Mouse (Mus musculus) spleen, postnatal 36 days (tissue): ENCODE results near the gene Lif.

Source experiments
- DNase-seq, 2 experiments: peaks; one replicate each; pipeline ENCODE4 v3.0.0; 2022; ENCODE audit warnings: low spot score in 2 of 2, mixed read lengths in 1 of 2

The Lif gene

DNA sequence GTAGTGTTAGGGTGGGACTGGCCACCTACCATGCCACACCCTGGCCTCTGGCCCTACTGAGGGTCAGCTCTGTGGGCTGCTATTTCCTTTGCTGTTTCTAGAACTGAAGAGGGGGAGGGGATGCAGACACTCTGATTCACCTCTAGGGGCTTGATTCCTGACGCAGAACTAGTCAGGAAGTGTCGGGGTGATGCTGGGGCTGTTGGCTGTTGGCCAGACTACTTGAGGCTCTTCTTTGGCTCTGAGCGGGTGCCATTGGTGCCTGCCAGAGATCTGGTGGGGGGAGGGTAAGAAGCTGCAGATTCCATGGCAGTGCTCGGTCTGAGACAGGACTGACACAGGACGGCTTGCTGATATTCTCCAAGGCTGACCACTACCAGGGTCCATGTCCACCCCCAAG lies 4.6 kb downstream of the Lif start:
- DNase-seq, result no peak

DNA sequence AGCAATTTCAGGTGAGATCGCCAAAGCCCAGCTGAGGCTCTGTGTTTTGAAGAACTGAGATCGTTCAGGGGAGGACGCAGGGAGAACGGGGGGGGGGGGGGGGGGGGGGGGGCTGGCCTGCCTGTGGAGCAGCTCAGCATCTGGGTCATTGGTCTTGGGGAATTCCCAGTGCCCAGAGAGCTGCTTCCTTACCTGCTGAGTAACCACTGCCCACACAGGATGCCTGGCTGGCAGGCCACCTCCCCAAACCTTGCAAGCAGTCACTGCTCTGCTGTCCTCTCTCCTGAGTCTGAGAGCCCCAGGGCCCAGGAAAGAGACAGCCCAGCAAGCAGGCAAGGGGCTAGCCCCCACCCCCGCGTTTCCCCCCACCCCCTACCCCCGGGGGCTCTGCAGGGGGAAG lies 5.5 kb downstream of the Lif start:
- no peak for DNase-seq

DNA sequence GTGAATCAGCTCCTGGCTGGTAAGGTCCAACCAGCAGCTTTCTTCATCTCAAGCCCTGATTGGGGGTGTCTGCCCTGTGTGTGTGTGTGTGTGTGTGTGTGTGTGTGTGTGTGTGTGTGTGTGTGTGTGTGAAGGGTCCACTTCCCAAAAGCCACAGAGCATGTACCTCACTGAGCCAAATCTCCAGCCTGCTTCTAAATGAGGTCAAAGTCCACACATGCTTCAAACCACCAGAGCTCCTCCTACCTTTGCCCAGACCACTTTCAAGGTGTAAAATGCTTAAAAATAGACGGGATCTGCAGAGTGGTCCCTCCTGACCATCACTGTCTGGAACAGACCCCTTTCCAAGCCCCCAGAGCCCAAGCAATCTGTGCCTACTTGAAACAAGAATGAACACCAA lies 5.9 kb downstream of the Lif start:
- DNase-seq, result no peak

DNA sequence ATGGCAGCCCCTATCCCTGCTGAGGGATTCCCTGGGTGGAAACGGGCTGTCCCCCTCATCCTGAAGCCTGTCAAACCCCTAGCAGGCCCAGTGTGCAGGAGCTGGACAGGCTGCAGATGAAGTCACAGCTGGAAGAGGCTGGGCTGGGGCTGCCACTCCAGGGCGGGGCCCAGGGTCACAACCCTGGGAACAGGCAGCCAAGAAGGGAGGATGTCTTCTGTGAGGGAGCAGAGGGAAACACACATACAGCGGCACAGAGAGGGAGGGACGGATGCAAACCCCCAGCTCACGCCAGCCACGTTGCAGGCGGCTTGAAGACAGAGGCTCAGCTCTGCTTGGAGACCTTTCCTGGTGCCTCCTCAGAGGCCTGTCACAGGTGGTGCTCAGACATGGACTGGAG lies 6.7 kb downstream of the Lif start:
- no peak for DNase-seq

DNA sequence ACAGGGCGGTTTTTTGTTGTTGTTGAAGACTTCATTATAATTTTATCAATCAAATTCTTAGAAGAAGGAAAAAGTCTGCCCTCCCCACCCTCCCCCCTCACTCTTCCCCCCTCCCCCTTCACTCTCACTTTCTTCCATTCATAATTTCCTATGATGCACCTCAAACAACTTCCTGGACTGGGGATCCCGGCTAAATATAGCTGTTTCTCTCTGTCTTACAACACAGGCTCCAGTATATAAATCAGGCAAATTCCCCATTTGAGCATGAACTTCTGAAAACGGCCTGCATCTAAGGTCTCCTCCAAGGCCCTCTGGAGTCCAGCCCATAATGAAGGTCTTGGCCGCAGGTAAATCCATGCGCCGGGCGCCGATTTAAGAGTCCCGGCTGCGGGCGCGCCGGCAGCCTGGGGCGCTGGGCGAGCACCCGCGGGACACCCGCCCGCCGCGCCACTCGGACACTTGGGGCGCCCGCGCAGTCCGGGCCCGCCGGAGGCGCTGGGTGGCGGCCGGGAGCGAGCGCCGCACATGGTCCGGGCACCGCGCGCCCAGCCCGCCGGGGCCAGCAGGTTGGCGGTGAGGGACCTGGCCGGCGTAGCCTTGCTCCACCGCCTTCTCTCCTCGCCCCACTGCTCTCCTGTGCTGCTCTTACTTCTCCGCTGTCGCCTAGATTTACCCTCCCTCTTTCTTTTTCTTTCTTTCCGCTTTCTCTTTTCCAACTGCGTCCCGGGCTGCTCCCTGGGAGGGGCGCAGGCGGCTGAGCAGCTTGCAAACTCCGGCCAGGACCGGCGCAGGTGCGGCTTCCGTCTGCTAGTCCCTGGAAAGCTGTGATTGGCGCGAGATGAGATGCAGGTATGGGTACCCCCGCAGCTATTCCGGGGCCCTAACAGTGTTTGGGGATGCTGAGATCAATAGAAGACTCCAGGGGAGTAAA lies 9.2 kb downstream of the Lif start:
- DNase-seq, result no peak

DNA sequence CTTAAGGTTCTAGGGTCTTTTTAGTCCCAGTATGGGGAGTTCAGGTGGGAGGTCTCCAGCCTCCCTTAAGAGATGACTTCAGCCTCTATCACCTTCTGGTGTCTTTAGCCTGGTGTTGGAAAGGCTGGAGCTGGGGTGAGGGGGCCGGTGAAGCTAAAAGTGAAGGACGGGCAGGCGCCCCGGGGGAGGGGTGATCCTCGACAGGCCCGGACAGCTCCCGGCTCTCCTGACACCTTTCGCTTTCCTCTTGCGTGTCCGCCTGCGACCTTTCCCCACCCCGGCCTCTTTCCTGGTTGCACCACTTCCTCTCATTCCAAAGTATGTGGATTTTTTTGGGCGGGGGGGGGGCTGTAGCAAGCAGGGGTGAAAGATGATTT lies 9.8 kb downstream of the Lif start:
- DNase-seq, result no peak

DNA sequence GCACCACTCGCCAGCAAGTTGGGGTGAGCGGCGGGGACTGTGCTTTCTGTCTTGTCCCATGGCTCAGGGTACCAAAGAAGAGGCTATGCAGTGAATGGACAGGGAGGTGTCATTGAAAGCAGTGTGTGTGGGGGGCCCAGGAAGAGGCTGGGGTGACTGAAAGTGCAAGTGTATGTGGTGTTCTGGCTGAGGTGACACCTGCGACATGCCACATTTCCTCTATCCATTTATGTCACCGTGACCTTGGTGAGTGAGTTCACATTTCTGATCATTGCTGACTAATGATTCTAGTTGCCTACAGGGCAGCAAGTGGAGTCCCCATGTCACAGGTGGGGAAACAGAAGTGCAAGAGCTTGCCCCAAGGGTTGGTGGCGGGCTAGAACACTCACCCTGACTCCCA lies 11.1 kb downstream of the Lif start:
- DNase-seq, result no peak

DNA sequence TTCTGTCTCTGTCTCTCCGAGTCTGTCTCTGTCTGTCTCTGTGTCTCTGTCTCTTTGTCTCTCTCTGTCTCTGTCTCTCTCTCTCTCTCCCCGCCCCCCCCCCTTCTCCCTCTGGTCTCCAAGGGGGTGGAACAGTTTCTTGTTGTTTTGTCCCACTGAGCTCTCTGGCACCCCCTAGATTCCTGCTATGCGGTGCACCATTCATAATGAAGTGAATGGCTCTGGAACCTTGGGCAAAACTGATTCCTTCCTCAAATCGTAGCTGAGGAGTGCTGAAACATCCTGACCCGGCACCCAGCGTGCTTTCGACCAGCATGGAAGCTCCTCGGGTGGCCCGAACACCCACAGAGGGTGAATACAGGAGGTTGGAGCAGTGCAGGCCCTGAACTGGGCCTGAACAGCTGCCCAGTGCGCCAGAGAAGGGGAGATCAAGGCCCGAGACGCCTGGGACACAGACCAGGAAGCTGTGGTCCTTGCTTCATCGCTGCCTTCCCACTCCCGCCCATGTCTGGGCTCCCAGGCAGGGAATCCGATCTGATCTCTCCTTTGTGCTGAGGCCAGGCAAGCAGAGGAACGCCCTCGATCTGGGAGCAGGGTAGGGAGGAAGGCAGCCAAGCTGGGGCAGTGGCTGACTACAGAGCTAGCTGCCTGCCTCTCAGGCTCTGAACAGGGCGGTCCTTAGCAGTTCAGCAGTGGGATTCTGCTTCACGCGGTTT lies 13.5 kb downstream of the Lif start:
- DNase-seq, result no peak

DNA sequence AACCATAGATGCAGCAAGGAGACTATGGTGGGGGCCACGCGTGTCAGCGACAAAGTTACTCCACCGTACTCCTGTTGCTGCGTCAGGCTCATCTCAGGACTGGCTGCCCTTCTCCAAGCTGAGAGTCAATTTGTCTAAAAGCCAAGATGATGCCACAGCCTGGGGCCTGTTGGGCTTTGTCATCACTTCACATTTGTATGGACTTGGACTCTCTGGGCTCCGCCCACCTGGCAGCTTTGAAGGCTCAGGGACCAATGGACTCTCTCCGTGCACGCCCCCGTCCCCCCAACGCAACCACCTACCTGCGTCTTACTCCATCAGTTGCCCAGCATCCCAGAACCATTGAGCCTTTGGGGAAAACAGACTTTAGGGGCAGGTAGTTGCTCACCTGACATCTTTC lies 14.2 kb downstream of the Lif start:
- DNase-seq, result no peak

DNA sequence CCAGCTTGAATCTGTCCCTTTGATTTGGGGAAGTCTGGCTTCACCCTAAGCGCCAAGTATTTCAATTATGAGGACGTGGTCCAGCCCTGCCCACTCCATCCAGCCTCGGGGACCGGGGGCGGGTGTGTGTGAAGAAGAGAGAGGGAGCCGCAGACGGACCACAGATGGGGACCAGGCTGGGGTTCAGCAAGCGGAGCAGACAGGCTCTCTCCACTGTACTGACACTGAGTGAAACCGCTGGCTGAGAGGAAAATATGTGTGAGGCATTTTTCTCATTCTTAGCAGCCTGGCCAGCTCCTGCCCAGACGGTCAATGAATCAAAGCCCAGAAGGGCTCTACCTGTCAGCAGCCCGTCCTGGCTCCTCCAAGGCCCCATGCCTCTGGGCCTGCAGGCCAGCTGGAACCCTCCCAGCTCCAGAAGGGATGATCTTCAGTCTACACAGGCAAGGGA lies 19.1 kb downstream of the Lif start:
- no peak for DNase-seq

DNA sequence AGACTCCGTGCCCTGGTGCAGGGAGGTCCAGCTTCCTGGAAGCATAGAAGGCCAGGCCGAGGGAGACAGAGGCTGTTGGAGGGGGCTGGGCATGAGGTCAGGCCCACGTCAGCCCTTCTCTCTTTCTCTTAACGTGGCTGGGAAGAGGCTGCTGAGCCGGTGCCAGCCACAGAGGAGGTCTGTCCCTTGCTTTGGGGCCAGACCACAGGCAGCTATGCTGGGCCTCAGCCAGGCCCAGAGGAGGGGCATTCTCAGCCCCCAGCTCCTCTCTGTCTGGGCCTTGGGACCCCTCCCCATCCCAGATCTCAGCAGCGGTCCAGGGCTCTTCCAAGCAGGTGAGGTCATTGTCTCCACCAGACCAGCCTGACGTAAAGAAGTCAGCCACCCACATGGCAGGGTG lies 22.6 kb downstream of the Lif start:
- DNase-seq, result no peak

DNA sequence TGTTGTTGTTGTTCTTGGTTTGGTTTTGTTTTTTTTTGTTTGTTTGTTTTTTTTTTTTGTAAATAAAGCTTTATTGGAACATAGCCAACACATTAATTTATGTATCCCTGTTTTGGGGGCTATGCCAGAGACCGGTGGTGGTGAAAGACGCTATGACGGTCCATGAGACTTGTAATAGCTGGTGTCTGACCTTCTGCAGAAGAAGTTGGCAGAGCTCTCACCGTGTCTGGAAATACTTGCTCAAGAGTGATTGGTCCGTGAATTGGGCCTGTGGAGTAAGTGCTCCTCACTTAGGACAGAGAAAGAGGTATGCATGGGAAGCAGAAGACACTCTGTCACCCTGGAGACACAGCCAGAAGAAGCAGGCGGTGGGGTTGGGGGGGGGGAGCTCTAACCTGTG lies 24.5 kb downstream of the Lif start:
- no peak for DNase-seq

DNA sequence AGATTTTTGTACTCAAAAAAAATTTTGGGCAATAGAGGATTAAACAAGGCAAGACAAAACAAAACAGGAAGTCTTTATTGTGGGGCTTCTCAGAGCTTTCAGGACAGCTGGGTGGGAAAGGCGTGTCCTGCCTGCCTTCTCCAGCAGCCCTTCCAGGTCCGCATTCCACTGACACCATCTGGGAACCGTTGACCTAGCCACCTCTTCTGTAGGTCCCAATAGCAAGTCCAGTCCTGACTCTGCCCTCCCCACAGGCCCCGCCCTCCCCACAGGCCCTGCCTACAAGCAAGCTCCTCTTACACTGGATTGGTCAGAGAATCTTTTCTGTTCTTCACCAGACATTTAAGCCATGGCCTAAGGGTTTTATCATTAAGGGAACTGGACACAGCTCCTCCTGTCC lies 26.3 kb downstream of the Lif start:
- no peak for DNase-seq

DNA sequence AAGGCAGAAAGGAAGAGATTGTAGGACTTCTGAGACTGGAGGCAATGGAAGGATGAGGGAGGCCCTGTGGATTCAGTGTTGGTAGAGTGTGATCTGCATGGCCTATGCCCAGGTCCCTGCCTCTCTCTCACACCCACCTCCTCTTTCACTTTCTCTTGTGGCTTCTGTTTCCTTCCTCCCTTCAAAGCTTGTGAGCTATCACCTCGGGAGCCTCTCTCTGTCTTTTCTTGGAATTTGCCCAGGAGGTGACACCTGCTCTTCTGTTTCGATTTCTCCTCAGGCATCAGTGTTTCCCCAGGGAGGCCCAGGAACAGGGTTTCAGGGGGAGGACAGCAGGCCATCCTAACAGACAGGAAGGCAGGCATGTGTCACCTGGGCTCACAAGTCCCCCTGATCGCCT lies 31.9 kb downstream of the Lif start:
- DNase-seq, result peak; percentile 58

DNA sequence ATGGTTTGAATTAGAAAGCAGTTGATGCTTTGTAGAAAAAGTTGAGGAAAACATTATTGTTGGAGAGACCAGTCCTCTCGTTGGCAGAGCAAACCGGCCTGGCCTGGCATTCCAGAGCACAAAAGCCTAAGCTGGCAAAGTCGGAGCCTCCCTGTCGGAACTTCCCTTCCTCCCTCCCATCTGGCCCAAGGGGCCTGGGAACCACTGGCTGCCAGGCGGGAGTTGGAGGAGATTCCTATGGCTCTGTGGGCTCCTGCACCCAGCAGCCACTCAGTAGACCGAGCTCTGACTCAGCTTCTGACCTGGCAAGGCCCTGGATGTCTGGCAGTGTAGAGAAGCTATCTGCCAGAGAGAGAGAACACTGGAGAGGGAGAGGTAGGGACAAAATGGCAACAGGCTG lies 34.3 kb downstream of the Lif start:
- no peak for DNase-seq

DNA sequence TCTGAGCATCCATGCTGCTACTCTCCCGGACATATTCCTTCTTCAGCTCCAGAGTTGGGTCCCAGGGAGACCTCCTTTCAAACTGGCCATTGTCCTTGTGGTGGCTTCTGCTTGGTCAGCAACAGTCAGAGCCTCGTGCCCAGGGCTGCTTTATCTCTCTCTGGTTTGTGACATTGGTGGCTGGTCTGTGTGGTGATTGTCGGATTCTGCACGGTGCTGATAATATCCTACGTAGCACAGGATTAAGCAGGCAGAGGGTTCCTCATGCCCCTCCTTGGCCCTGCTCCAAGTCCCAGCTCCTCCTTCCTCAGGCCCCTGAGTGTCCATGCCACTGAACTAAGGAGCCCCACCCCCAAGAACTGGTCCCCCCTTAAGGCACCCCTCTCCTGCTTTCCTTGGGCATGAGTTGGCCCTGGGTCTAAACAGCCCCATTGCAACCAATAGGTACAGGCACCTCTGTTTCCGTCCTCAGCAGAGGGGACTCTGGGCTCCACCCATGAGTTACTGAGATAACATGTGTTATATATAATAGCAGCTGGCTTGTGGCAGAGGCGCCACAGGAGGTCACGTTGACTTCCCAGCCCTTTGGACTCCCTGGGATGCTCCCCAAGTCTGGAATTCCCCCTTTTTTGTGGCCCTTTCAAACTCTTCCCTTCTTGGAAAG lies 35.0 kb downstream of the Lif start:
- no peak for DNase-seq

DNA sequence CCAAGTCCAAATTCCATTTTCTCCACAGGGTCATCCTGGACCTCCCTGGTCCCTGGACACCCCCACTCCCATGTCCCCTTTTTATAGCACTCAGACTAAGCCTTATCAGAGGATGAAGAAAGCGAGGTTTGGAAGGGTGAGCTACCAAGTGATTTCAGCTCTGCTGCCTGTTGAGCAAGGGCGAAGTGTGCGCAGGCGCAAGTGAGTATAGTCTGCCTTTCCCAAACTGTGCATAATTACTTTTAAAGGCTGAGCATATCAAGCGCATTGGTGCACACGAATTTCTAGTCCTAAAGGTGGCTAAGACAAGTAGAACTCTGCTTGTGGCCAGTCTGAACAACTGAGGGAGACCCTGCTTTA lies 35.5 kb downstream of the Lif start:
- DNase-seq, result no peak

DNA sequence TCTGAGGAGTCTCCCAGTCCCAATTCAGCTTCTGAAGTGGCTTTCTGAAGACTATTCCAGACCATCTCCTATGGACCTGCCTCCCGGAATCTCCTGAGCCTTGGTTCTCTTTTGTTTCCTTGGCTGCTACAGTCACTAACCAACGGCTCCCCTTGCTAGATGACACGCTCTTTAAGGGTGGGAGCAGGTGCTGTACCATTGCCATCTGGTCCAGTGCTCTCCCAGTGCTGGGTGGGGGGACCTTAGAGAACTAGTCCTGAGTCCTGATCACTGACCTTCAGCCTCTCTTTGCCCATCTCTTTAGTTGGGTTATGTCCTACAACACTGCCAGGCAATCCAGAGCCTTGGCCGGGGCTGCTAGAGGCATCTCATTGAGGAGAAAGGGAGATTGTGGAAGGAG lies 36.1 kb downstream of the Lif start:
- no peak for DNase-seq

DNA sequence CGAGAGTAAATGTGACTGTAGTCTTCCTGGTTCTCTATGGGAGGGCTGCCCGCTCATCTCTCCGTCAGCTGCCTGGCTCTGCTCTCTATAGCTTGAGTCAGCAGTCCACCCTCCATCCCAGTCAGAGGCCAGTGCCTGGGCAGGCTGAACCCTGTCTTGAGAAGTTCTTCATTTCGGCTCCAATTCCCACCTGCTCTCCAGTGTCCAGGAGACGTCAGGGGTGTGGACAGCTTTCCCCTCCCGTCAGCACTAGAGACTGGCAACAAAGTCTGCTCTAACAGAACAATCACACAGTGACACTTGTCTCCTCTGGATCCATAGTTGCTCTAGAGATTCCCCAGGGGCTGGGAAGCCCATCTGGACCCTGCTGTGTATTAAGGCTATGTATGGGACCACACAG lies 36.7 kb downstream of the Lif start:
- DNase-seq, result no peak

DNA sequence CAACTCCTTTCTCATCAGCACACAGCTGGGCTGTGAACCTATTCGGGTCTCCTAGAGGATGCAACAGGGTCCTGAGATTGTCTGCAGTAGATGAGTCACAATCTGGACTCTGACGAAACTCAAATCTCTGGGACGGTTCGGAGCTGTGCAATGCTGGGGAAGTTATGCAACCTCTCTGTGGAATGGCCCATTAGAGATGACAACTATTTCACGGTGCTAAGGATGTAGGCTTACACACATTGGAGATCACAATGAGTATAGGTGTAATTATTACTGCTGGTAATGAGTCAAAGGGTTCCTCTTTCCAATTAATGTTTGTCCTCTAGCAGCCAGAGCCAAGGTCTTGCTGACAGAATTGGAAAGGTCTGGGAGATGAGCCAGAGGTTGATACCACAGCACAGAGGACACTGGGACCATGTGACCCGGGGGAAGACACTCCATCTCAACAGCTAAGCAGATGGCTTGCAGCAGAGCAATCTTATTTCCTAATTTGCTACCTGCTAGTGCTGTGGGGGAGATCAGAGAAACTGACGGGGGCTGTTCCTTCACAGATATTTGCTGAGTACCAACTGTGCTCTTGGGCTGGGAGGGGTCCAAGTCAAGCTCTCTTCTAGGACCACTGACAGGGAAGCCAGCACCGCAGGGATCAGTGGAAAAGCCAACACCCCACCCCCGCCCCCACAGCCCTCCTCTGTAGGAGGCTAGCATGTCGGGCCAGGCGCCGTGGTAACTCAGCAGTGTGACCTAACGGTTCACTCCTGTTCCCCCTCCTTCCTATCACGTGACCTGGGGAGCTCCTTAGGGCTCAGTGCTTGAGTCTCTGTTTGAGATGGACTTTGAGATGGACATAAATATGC lies 37.4 kb downstream of the Lif start:
- DNase-seq, result no peak

DNA sequence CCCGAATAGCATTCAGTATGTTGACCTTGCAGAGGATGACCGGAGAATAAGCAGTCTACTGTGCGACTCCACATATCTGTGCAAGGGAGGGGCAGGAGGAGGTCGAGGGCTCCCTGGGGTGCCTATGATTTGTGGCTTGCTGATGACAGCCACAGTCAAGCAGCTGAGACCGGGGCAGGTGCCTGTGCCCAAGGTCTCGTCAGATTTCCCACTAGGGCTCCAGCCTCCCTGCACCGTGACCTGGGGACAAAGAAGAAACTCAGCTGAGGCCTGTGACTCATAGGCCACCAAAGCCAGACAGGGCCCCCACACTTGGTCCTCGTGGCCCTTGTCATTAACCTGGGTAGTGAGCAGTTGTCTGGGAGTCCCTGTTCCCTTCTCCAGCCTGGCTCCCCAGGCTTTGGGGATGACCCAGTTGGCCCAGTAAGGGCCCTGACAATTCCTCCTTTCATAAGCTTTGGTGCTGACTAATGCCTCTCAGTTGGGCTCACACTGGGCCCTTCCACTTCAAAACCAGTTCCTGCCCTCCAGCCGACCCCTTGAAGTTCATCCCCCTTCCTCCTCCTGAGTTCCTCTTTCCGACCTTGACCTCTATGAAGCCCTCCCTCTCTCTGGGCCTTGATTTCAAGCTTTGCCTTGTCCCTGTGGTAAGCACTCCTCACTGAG lies 39.4 kb downstream of the Lif start:
- DNase-seq, result no peak
